Mouse (Mus musculus) cortical plate, adult 2 months (tissue): ENCODE measurements at regions not wholly inside any gene's neighbourhood (a gene's known extent, or its start where the extent isn't known, plus 50 kb on each side); places are given as distances from the start of the nearest gene placed in this dataset.

ENCODE experiments used
- CTCF ChIP-seq: fragments of 200-500 bp; IDR thresholded peaks from 2 replicates; pipeline ENCODE4 v1.5.1; 2011; ENCODE audit warnings: mild to moderate bottlenecking, control low read depth, low read length; ENCODE audit not compliant: insufficient read depth; ENCODE audit errors: extremely low read depth
- POLR2A ChIP-seq: fragments of 200-500 bp; IDR thresholded peaks from 2 replicates; pipeline ENCODE4 v1.6.1; 2011; ENCODE audit warnings: mild to moderate bottlenecking, low read length, control low read depth; ENCODE audit not compliant: insufficient read depth; ENCODE audit errors: extremely low read depth

- TF ChIP-seq POLR2A (no peak), CTCF (no peak)
Measured at GRCm38 (mm10) chr6:140198036-140198435, 156.8 kb upstream of the Plcz1 start.
